Mouse (Mus musculus): ENCODE results near the gene Gm49601. TPM values are rescaled to one million over a fixed set of nuclear protein-coding genes. Genes with fewer than 3 reads are reported as not detected.

Gm49601 gene
- total and polyA plus RNA-seq, 3 experiments = 0.33 TPM; not detected in 2

- Histone ChIP-seq H3K4me1 (ENCODE audit: insufficient read depth, low read depth, low read length) (peaks cover 14% of the 10 kb centered on the region), H3K4me3 (ENCODE audit: low read depth, low read length) (peak overlapping the region; percentile 52; the same call in 1 of the 2 replicates), H3K9me3 (replicated peaks) (peaks cover 14% of the 10 kb centered on the region), H3K36me3 (replicated peaks) (no peaks in the 10 kb centered on the region), H3K27me3 (ENCODE audit: insufficient read depth, low read length) (peaks cover 65% of the 10 kb centered on the region)
- peak; percentile 80 for TF ChIP-seq CTCF (IDR thresholded peaks at IDR 0.05; ENCODE audit: low read depth, low read length)
- no peak for TF ChIP-seq POLR2AphosphoS5 (IDR thresholded peaks at IDR 0.05; ENCODE audit: insufficient replicate concordance, low read depth, low read length)
- DNase-seq (ENCODE audit: low spot score) (peak; percentile 74), ATAC-seq (ENCODE audit: extremely low read depth, insufficient number of reproducible peaks, low FRiP score, poor library complexity, severe bottlenecking) (peak; percentile 40)
Observed at GRCm38 (mm10) chr16:18617370-18618065, 8.7 kb downstream of the Gm49601 start.

GRCm38 (mm10) chr16:18613301-18613700 lies 12.9 kb downstream of the Gm49601 start:
- ATAC-seq (ENCODE audit: extremely low read depth, insufficient number of reproducible peaks, low FRiP score, poor library complexity, severe bottlenecking) = no peak
- peaks cover 12% of the 10 kb centered on the region for H3K4me1 ChIP-seq (ENCODE audit: insufficient read depth, low read depth, low read length)
- no peak overlapping the region for H3K4me3 ChIP-seq (ENCODE audit: low read depth, low read length)
- no peak for TF ChIP-seq TAL1 (conservative IDR thresholded peaks at IDR 0.05; ENCODE audit: low read depth, low read length)
- TF ChIP-seq CTCF (IDR thresholded peaks at IDR 0.05; ENCODE audit: low read depth, low read length) = no peak
- TF ChIP-seq GATA2 (IDR thresholded peaks at IDR 0.05; ENCODE audit: borderline replicate concordance, low read depth, low read length) = no peak
- TF ChIP-seq GATA1 (IDR thresholded peaks at IDR 0.05; ENCODE audit: borderline replicate concordance, low read length) = no peak
- TF ChIP-seq POLR2AphosphoS5 (IDR thresholded peaks at IDR 0.05; ENCODE audit: insufficient replicate concordance, low read depth, low read length) = no peak
- H3K36me3 ChIP-seq (replicated peaks) = no peaks in the 10 kb centered on the region
- peaks cover 73% of the 10 kb centered on the region for H3K27me3 ChIP-seq (ENCODE audit: insufficient read depth, low read length)
- no peaks in the 10 kb centered on the region for H3K9me3 ChIP-seq (replicated peaks)
- DNase-seq (ENCODE audit: low spot score) = no peak

DNA sequence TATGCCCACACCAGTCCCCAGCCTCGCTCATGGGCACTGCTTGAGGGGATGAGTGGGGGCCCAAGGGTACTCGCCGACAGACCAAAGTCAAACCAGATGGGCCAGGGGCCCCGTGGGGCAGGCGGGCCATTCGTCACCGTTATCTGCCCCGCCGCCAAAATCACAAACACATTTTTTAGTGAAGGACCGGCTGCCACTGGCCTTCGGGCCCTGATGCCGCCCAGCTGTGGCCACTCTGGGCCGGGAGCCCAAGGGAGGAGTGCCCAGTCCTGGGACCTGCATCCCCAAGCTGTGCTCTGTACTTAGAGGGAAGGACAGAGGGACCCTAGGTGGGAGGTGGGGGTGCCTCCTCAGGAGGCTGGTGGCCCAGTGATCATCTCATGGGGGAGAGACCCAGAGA lies 14.5 kb downstream of the Gm49601 start:
- H3K4me3 ChIP-seq (ENCODE audit: low read depth, low read length) = no peak overlapping the region
- DNase-seq (ENCODE audit: low spot score) (no peak), ATAC-seq (ENCODE audit: extremely low read depth, insufficient number of reproducible peaks, low FRiP score, poor library complexity, severe bottlenecking) (no peak)
- H3K4me1 ChIP-seq (ENCODE audit: insufficient read depth, low read depth, low read length) = no peaks in the 10 kb centered on the region
- peaks cover 75% of the 10 kb centered on the region for H3K27me3 ChIP-seq (ENCODE audit: insufficient read depth, low read length)
- no peaks in the 10 kb centered on the region for H3K36me3 ChIP-seq (replicated peaks)
- H3K9me3 ChIP-seq (replicated peaks) = no peaks in the 10 kb centered on the region
- no peak for TF ChIP-seq GATA2 (IDR thresholded peaks at IDR 0.05; ENCODE audit: borderline replicate concordance, low read depth, low read length)
- no peak for TF ChIP-seq GATA1 (IDR thresholded peaks at IDR 0.05; ENCODE audit: borderline replicate concordance, low read length)
- no peak for TF ChIP-seq TAL1 (conservative IDR thresholded peaks at IDR 0.05; ENCODE audit: low read depth, low read length)
- no peak for TF ChIP-seq CTCF (IDR thresholded peaks at IDR 0.05; ENCODE audit: low read depth, low read length)
- no peak for TF ChIP-seq POLR2AphosphoS5 (IDR thresholded peaks at IDR 0.05; ENCODE audit: insufficient replicate concordance, low read depth, low read length)

DNA sequence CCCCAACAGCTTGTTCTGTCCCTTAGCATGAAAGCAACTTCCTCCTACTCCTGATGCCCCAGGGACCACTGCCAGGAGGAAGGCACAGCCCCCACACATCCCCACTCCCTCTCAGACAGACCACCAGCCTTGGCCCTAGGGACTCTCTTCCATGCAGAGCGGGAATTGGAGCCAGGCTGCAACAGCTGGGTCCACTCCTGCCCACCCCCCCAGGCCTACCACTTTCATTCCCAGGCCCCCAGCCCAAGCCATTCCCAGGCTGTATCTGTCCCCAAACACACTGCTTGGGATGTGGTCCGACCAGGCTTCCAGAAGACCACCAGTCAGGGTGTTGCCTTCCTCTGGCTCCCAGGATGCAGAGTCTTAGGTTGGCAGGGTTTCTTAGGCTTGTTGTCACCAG lies 17.1 kb downstream of the Gm49601 start:
- H3K9me3 ChIP-seq (replicated peaks) = no peaks in the 10 kb centered on the region
- TF ChIP-seq POLR2AphosphoS5 (IDR thresholded peaks at IDR 0.05; ENCODE audit: insufficient replicate concordance, low read depth, low read length) (no peak), TAL1 (conservative IDR thresholded peaks at IDR 0.05; ENCODE audit: low read depth, low read length) (no peak), CTCF (IDR thresholded peaks at IDR 0.05; ENCODE audit: low read depth, low read length) (no peak), GATA1 (IDR thresholded peaks at IDR 0.05; ENCODE audit: borderline replicate concordance, low read length) (no peak), GATA2 (IDR thresholded peaks at IDR 0.05; ENCODE audit: borderline replicate concordance, low read depth, low read length) (no peak)
- no peaks in the 10 kb centered on the region for H3K4me1 ChIP-seq (ENCODE audit: insufficient read depth, low read depth, low read length)
- no peaks in the 10 kb centered on the region for H3K36me3 ChIP-seq (replicated peaks)
- DNase-seq (ENCODE audit: low spot score) (no peak), ATAC-seq (ENCODE audit: extremely low read depth, insufficient number of reproducible peaks, low FRiP score, poor library complexity, severe bottlenecking) (no peak)
- H3K27me3 ChIP-seq (ENCODE audit: insufficient read depth, low read length) = peaks cover 70% of the 10 kb centered on the region
- no peak overlapping the region for H3K4me3 ChIP-seq (ENCODE audit: low read depth, low read length)

- no peaks in the 10 kb centered on the region for H3K4me1 ChIP-seq (ENCODE audit: insufficient read depth, low read depth, low read length)
- H3K9me3 ChIP-seq (replicated peaks) = no peaks in the 10 kb centered on the region
- DNase-seq (ENCODE audit: low spot score) (no peak), ATAC-seq (ENCODE audit: extremely low read depth, insufficient number of reproducible peaks, low FRiP score, poor library complexity, severe bottlenecking) (no peak)
- peaks cover 67% of the 10 kb centered on the region for H3K27me3 ChIP-seq (ENCODE audit: insufficient read depth, low read length)
- no peaks in the 10 kb centered on the region for H3K36me3 ChIP-seq (replicated peaks)
- no peak for TF ChIP-seq GATA1 (IDR thresholded peaks at IDR 0.05; ENCODE audit: borderline replicate concordance, low read length)
- no peak for TF ChIP-seq POLR2AphosphoS5 (IDR thresholded peaks at IDR 0.05; ENCODE audit: insufficient replicate concordance, low read depth, low read length)
- no peak for TF ChIP-seq GATA2 (IDR thresholded peaks at IDR 0.05; ENCODE audit: borderline replicate concordance, low read depth, low read length)
- no peak for TF ChIP-seq TAL1 (conservative IDR thresholded peaks at IDR 0.05; ENCODE audit: low read depth, low read length)
- TF ChIP-seq CTCF (IDR thresholded peaks at IDR 0.05; ENCODE audit: low read depth, low read length) = no peak
- no peak overlapping the region for H3K4me3 ChIP-seq (ENCODE audit: low read depth, low read length)
Observed at GRCm38 (mm10) chr16:18608226-18608625, 18.0 kb downstream of the Gm49601 start.

DNA sequence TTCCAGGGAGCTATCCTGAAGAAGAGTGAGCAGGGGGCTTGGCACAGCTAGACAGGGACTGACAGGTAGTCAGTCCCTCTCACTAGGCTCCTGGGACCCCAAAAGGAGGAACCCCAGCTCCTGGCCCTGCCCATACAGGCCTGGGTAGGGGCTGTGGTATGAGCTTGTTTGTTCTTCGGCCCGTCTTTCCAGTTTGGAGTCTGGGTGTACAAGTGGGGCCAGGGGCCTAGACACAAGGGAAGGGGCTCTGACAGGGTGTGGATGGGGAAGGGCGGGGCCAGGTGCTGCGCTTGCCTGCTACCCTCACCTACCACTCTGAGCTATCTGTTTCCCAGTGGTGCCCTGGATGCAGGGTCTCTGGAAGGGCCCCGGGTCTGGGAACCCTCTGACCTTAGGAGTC lies 20.5 kb downstream of the Gm49601 start:
- H3K27me3 ChIP-seq (ENCODE audit: insufficient read depth, low read length) = peaks cover 48% of the 10 kb centered on the region
- no peak for TF ChIP-seq TAL1 (conservative IDR thresholded peaks at IDR 0.05; ENCODE audit: low read depth, low read length)
- TF ChIP-seq POLR2AphosphoS5 (IDR thresholded peaks at IDR 0.05; ENCODE audit: insufficient replicate concordance, low read depth, low read length) = no peak
- no peak for TF ChIP-seq GATA2 (IDR thresholded peaks at IDR 0.05; ENCODE audit: borderline replicate concordance, low read depth, low read length)
- TF ChIP-seq GATA1 (IDR thresholded peaks at IDR 0.05; ENCODE audit: borderline replicate concordance, low read length) = no peak
- no peak for TF ChIP-seq CTCF (IDR thresholded peaks at IDR 0.05; ENCODE audit: low read depth, low read length)

More for the DNA sequence above, 20.5 kb downstream of the Gm49601 start:
- Histone ChIP-seq H3K4me1 (ENCODE audit: insufficient read depth, low read depth, low read length) (no peaks in the 10 kb centered on the region), H3K4me3 (ENCODE audit: low read depth, low read length) (no peak overlapping the region), H3K36me3 (replicated peaks) (no peaks in the 10 kb centered on the region), H3K9me3 (replicated peaks) (no peaks in the 10 kb centered on the region)
- DNase-seq (ENCODE audit: low spot score) = no peak
- ATAC-seq (ENCODE audit: extremely low read depth, insufficient number of reproducible peaks, low FRiP score, poor library complexity, severe bottlenecking) = no peak

Data from G1E (cell line).